Mouse (Mus musculus) CH12.LX (cell line): ENCODE measurements around the gene Baz1b. TPM values are rescaled to one million over a fixed set of nuclear protein-coding genes. Genes with fewer than 3 reads are reported as not detected.

Experiments used
- DNase-seq: peaks from one replicate; pipeline ENCODE4 v3.0.0-alpha.2; 2013; ENCODE audit errors: extremely low read depth
- H3K27ac ChIP-seq: 2 replicates; pipeline ENCODE4 v1.5.1; 2012; ENCODE audit warnings: low read depth, mild to moderate bottlenecking, control low read depth, moderate library complexity; ENCODE audit not compliant: insufficient read depth
- H3K27me3 ChIP-seq: replicated peaks from 2 replicates; pipeline ENCODE3; 2012; ENCODE audit warnings: inconsistent platforms
- H3K36me3 ChIP-seq, 2 experiments: replicated peaks in 1 of 2; 2 replicates each; pipeline versions ENCODE3 to v1.6.1; 2012; ENCODE audit warnings: inconsistent platforms in 1 of 2, low read length in 1 of 2, mild to moderate bottlenecking in 1 of 2, mixed read lengths in 1 of 2, moderate library complexity in 1 of 2; ENCODE audit not compliant: control insufficient read depth in 1 of 2, insufficient read depth in 1 of 2
- H3K4me1 ChIP-seq, 2 experiments: 2 replicates each; pipeline ENCODE4 v1.6.1; 2012; ENCODE audit warnings: inconsistent platforms in 1 of 2, moderate library complexity in 1 of 2; ENCODE audit not compliant: insufficient read depth in 2 of 2, control insufficient read depth in 1 of 2
- H3K4me2 ChIP-seq: 2 replicates; pipeline ENCODE4 v1.6.1; 2012; ENCODE audit warnings: low read depth, mild to moderate bottlenecking, control low read depth; ENCODE audit not compliant: poor library complexity, insufficient read depth, severe bottlenecking
- H3K4me3 ChIP-seq, 3 experiments: fragments of 150-350 bp in 1 of 3; sonication (generic) in 1 of 3; replicated peaks in 1 of 3; 2 replicates each; pipeline versions ENCODE3 to v1.5.1; 2011 to 2012; ENCODE audit warnings: low read depth in 2 of 3, low read length in 2 of 3, mild to moderate bottlenecking in 2 of 3, moderate library complexity in 2 of 3, control low read depth in 1 of 3, improper control_type of control experiment in 1 of 3, inconsistent platforms in 1 of 3, mixed read lengths in 1 of 3; ENCODE audit not compliant: poor library complexity in 1 of 3
- H3K79me2 ChIP-seq: replicated peaks from 2 replicates; pipeline ENCODE4 v1.6.1; 2012; ENCODE audit warnings: mild to moderate bottlenecking, moderate library complexity; ENCODE audit not compliant: control insufficient read depth, poor library complexity, insufficient read depth, severe bottlenecking; ENCODE audit errors: extremely low read depth
- H3K9ac ChIP-seq: 2 replicates; pipeline ENCODE4 v1.6.1; 2012; ENCODE audit warnings: low read depth, mild to moderate bottlenecking, control low read depth, moderate library complexity; ENCODE audit not compliant: insufficient read depth
- H3K9me3 ChIP-seq: replicated peaks from 2 replicates; pipeline ENCODE3; 2012; ENCODE audit warnings: low read length, inconsistent platforms, mixed read lengths
- CHD1 ChIP-seq: IDR thresholded peaks from 2 replicates; pipeline ENCODE4 v1.6.1; 2012; ENCODE audit warnings: low read depth, low read length, improper control_type of control experiment, inconsistent platforms
- CHD2 ChIP-seq: IDR thresholded peaks from 2 replicates; pipeline ENCODE4 v1.6.1; 2011; ENCODE audit warnings: low read length, improper control_type of control experiment
- EP300 ChIP-seq: IDR thresholded peaks from 2 replicates; pipeline ENCODE4 v1.6.1; 2011; ENCODE audit warnings: low read length, improper control_type of control experiment
- IRF4 ChIP-seq: IDR thresholded peaks from 2 replicates; pipeline ENCODE4 v1.6.1; 2014; ENCODE audit warnings: low read depth, mild to moderate bottlenecking, inconsistent platforms, low read length, improper control_type of control experiment
- KAT2A ChIP-seq: IDR thresholded peaks from 2 replicates; pipeline ENCODE4 v1.6.1; 2012; ENCODE audit warnings: low read length, improper control_type of control experiment, inconsistent platforms; ENCODE audit not compliant: insufficient replicate concordance
- MAX ChIP-seq: IDR thresholded peaks from 2 replicates; pipeline ENCODE4 v1.6.1; 2011; ENCODE audit warnings: low read length, improper control_type of control experiment
- NRF1 ChIP-seq: IDR thresholded peaks from 2 replicates; pipeline ENCODE4 v1.6.1; 2014; ENCODE audit warnings: low read depth, mild to moderate bottlenecking, inconsistent platforms, low read length, improper control_type of control experiment, moderate library complexity
- POLR2A ChIP-seq: IDR thresholded peaks from 2 replicates; pipeline ENCODE4 v1.6.1; 2011; ENCODE audit warnings: low read depth, mild to moderate bottlenecking, improper control_type of control experiment, low read length
- RAD21 ChIP-seq: IDR thresholded peaks from 2 replicates; pipeline ENCODE4 v1.6.1; 2011; ENCODE audit warnings: low read depth, mild to moderate bottlenecking, low read length, improper control_type of control experiment, moderate library complexity
- RCOR1 ChIP-seq: conservative IDR thresholded peaks from 2 replicates; pipeline ENCODE4 v1.6.1; 2012; ENCODE audit warnings: low read depth, mild to moderate bottlenecking, inconsistent platforms, low read length, improper control_type of control experiment
- SIN3A ChIP-seq: IDR thresholded peaks from 2 replicates; pipeline ENCODE4 v1.6.1; 2012; ENCODE audit warnings: low read length, improper control_type of control experiment, inconsistent platforms
- TBP ChIP-seq: conservative IDR thresholded peaks from 2 replicates; pipeline ENCODE4 v1.6.1; 2011; ENCODE audit warnings: low read depth, low read length, improper control_type of control experiment
- ZC3H11A ChIP-seq: IDR thresholded peaks from 2 replicates; pipeline ENCODE4 v1.6.1; 2012; ENCODE audit warnings: low read depth, mild to moderate bottlenecking, inconsistent platforms, low read length, improper control_type of control experiment
- ZMIZ1 ChIP-seq: IDR thresholded peaks from 2 replicates; pipeline ENCODE4 v1.6.1; 2012; ENCODE audit warnings: low read depth, mild to moderate bottlenecking, inconsistent platforms, low read length, improper control_type of control experiment
- dilution Hi-C: fragments of 300-500 bp; cut with MboI; formaldehyde crosslinking; loops from 2 replicates; pipeline ENCODE4 v1.14.3; 2020; ENCODE audit warnings: low sequenced_read_pairs; ENCODE audit not compliant: extremely low pct_unique_long_range_greater_than_20kb, extremely low pct_ligation_motif_present
- in situ Hi-C: fragments of 300-500 bp; cut with MboI; formaldehyde crosslinking; loops from 3 replicates; pipeline ENCODE4 v1.14.3; 2019; ENCODE audit warnings: low sequenced_read_pairs, low pct_ligation_motif_present, low pct_unique_long_range_greater_than_20kb, mixed read lengths
- polyA plus RNA-seq: library from polyadenylated mRNA; unstranded; fragments of >175 nt; gene quantifications from 2 replicates; pipeline ENCODE4 v1.2.1, GENCODE M21; 2012; ENCODE audit warnings: low read depth; ENCODE audit not compliant: insufficient read length
- total RNA-seq, 2 experiments: library from RNA; depleted of rRNA; stranded (reverse); fragments of 300-350 nt in 1 of 2; fragments of >200 nt in 1 of 2; gene quantifications; 2 replicates each; pipeline ENCODE4 v1.2.3; 2012 to 2014

Baz1b gene
- total and polyA plus RNA-seq, 3 experiments: 53.3 to 85.4 (median 60.0) TPM

GRCm38 (mm10) chr5:135248956-135249676 lies 62.1 kb downstream of the Baz1b start:
- Histone ChIP-seq H3K4me3 (no peak overlapping the region), H3K27me3 (no peaks in the 10 kb centered on the region), H3K27ac (no peak overlapping the region), H3K4me1 (no peaks in the 10 kb centered on the region), H3K79me2 (no peaks in the 10 kb centered on the region), H3K36me3 (peaks cover 27 to 63% of the 10 kb centered on the region in 2 experiments), H3K4me2 (no peak overlapping the region), H3K9me3 (peaks cover 24% of the 10 kb centered on the region), H3K9ac (no peak overlapping the region)
- no peak for DNase-seq
- no peak for TF ChIP-seq CHD1
- TF ChIP-seq ZC3H11A: no peak
- TF ChIP-seq EP300: no peak
- TF ChIP-seq ZMIZ1: no peak
- no peak for TF ChIP-seq MAX
- no peak for TF ChIP-seq KAT2A
- no peak for TF ChIP-seq TBP
- no peak for TF ChIP-seq RAD21
- no peak for TF ChIP-seq IRF4
- in situ Hi-C loops: no loop called here
- dilution Hi-C loops: no loop called here

DNA sequence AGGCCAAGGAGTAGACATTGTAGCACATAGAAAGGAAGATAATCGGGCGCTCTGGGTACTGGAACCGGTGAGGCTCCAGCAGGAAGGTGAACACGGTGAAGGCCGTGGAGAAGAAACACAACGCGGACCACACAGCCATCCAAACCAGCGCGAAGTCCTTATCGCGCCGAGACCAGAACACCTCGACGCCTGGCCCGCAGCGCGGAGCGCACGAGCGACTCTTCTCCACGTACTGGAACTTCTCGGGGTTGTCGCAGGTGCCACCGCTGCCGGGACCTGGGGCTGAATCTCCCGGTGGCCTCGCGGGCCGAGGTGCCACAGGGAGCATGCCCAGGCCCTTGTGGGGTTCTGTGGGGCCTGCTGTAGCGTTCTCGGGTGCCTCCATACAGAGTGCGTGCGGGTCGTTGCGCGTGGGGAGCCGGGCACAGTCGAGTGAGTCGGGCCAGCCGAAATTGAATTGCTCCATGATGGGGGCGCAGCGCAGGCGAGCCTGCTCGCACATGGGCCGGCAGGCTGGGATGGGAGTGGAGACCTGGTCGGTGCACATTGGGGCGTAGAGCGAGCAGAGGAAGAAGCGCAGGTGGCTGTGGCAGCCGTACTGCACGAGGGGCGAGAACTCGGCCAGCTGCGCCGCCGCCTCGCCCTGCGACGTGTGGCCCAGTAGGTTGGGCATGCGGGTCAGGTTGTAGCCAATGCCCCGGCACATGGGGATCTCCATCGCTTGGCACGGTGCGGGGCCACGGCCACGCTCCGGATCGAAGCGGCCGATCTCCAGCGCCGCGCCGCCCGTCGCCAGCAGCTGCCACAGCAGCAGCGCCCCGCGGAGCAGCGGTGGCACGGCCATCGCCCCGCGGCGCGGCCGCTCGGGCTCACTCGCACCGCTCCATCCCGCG lies 63.4 kb downstream of the Baz1b start:
- Histone ChIP-seq H3K9ac (no peak overlapping the region), H3K4me3 (no peak overlapping the region)
- no peak for DNase-seq

DNA sequence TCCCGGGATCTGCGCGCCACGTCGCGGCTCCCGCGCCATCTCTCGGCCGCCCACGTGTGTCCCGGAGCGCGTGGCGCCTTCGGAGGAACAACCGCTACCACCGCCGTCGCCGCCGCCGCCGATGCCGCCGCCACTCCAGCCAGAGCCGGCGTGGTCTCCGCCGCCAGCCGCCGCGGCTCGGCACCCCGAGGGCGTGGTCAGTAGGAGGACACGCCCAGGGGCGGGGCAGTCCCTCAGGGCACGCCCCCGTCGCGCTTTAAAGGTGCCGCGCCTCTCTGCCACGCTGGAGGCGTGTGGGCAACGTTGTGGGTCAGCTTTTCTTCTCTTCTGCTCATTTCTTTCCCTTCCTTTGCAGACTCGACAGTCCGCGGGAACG lies 64.0 kb downstream of the Baz1b start, which contains the start of gene Fzd9:
Fzd9 (minus strand) TSS at position 152 of the 376 bp plus-strand sequence.
- H3K79me2 ChIP-seq: no peaks in the 10 kb centered on the region
- DNase-seq: no peak
- H3K27ac ChIP-seq: no peak within 1 kb of the TSS
- no peak within 1 kb of the TSS for H3K4me2 ChIP-seq
- no peak for TF ChIP-seq SIN3A
- no peak for TF ChIP-seq POLR2A
- no peak for TF ChIP-seq NRF1
- TF ChIP-seq CHD2: no peak
- TF ChIP-seq RAD21: no peak
- no peak for TF ChIP-seq CHD1
- no peak for TF ChIP-seq ZC3H11A
- dilution Hi-C loops (no loop called here), in situ Hi-C loops (no loop called here)
- peaks cover 9 to 43% of the 10 kb centered on the region in 2 experiments for H3K36me3 ChIP-seq
- no peaks in the 10 kb centered on the region for H3K4me1 ChIP-seq
- peaks cover 25% of the 10 kb centered on the region for H3K9me3 ChIP-seq
- no peak within 1 kb of the TSS for H3K4me3 ChIP-seq
- no peaks in the 10 kb centered on the region for H3K27me3 ChIP-seq
- no peak within 1 kb of the TSS for H3K9ac ChIP-seq

More for the DNA sequence above, 63.4 kb downstream of the Baz1b start:
- no peaks in the 10 kb centered on the region for H3K79me2 ChIP-seq
- no peak overlapping the region for H3K4me2 ChIP-seq
- H3K27ac ChIP-seq: no peak overlapping the region
- no peaks in the 10 kb centered on the region for H3K27me3 ChIP-seq
- peaks cover 24% of the 10 kb centered on the region for H3K9me3 ChIP-seq
- H3K4me1 ChIP-seq: no peaks in the 10 kb centered on the region
- peaks cover 15 to 49% of the 10 kb centered on the region in 2 experiments for H3K36me3 ChIP-seq
- dilution Hi-C loops: no loop called here
- in situ Hi-C loops: no loop called here
- TF ChIP-seq CHD1: no peak
- TF ChIP-seq EP300: no peak
- no peak for TF ChIP-seq RCOR1
